Mouse (Mus musculus): ENCODE data around the gene Trp73. TPM values are rescaled to one million over a fixed set of nuclear protein-coding genes. Genes with fewer than 3 reads are reported as not detected.

Gene Trp73
- not detected for total RNA-seq (2023)

GRCm38 (mm10) chr4:154140182-154140212 is at the start of gene Trp73:
TSS of gene Trp73 (minus strand) at chr4:154140208.

GRCm38 (mm10) chr4:154170506-154171150 is 30.6 kb upstream of the Trp73 start, which contains the start of gene Megf6:
TSS of gene Megf6 (plus strand) at chr4:154170730.

GRCm38 (mm10) chr4:154160538-154161390 is 20.8 kb upstream of the Trp73 start, which contains the start of gene Tprgl:
TSS of gene Tprgl (minus strand) at chr4:154160666.

GRCm38 (mm10) chr4:154142211-154143040 is 2.4 kb upstream of the Trp73 start, which contains the start of gene Wrap73:
TSS of gene Wrap73 (plus strand) at chr4:154142372.

GRCm38 (mm10) chr4:154042577-154042976 is 97.4 kb downstream of the Trp73 start, which contains the start of gene Ccdc27:
TSS of gene Ccdc27 (minus strand) at chr4:154042677.

GRCm38 (mm10) chr4:154025641-154026440 is 114.2 kb downstream of the Trp73 start, which contains the start of gene Smim1:
TSS of gene Smim1 (minus strand) at chr4:154026230.

GRCm38 (mm10) chr4:154011646-154012089 is 128.3 kb downstream of the Trp73 start, which contains the start of gene Lrrc47:
TSS of gene Lrrc47 (plus strand) at chr4:154011731.

Other genes with a start within 250 kb of the Trp73 start
- gene A430005L14Rik, start 183.0 kb downstream of the Trp73 start, total RNA-seq (2023), result 10 to 100 TPM; 18.9 to 24.3 TPM
- gene Dffb, start 165.1 kb downstream of the Trp73 start, total RNA-seq (2023), result 10 to 100 TPM; 30.7 to 37.0 TPM
- 10 to 100 TPM; 15.6 to 21.1 TPM for gene Cep104, start 165.0 kb downstream of the Trp73 start, total RNA-seq (2023)
- gene Lrrc47, start 128.5 kb downstream of the Trp73 start, total RNA-seq (2023), result 10 to 100 TPM; 65.8 to 68.6 TPM
- not detected for gene Smim1, start 114.0 kb downstream of the Trp73 start, total RNA-seq (2023)
- not detected for gene Ccdc27, start 97.5 kb downstream of the Trp73 start, total RNA-seq (2023)
- 10 to 100 TPM; 18.6 to 21.9 TPM for gene Wrap73, start 2.2 kb upstream of the Trp73 start, total RNA-seq (2023)
- 100 to 1,000 TPM; 179 to 184 TPM for gene Tprgl, start 20.5 kb upstream of the Trp73 start, total RNA-seq (2023)
- gene Megf6, start 30.5 kb upstream of the Trp73 start, total RNA-seq (2023), result under 1 TPM in 1 of 2 experiments, not detected in 1; 0.09 TPM
- gene Arhgef16, start 161.5 kb upstream of the Trp73 start, total RNA-seq (2023), result under 1 TPM; 0.20 to 0.24 TPM
- gene B230104I21Rik, start 195.9 kb upstream of the Trp73 start, total RNA-seq (2023), result not detected